Mouse (Mus musculus) right cerebral cortex, adult 18-20 months (tissue): ENCODE measurements around the gene Insr.
"Not testable (repeated sequence)": the region's sequence is repeated elsewhere in the genome, so short reads cannot be mapped to it uniquely, and the experiment has no call there.

Experiments used
- DNase-seq: peaks from one replicate; pipeline ENCODE4 v3.0.0; 2022; ENCODE audit warnings: mixed read lengths

Gene Insr

GRCm38 (mm10) chr8:3179930-3180329 lies 99.5 kb downstream of the Insr start:
- no peak for DNase-seq

- DNase-seq = no peak
Measured at GRCm38 (mm10) chr8:3177440-3177839, 102.0 kb downstream of the Insr start.

- peak; percentile 14 for DNase-seq
Measured at GRCm38 (mm10) chr8:3172246-3172645, 107.2 kb downstream of the Insr start.

GRCm38 (mm10) chr8:3146506-3146905 lies 132.9 kb downstream of the Insr start:
- DNase-seq = no peak

GRCm38 (mm10) chr8:3100416-3100815 lies 179.0 kb downstream of the Insr start:
- DNase-seq = not testable (repeated sequence)
